Mouse (Mus musculus) CH12.LX (cell line): ENCODE measurements around the gene Grip1. TPM values are rescaled to one million over a fixed set of nuclear protein-coding genes. Genes with fewer than 3 reads are reported as not detected.

Source experiments
- DNase-seq: peaks from one replicate; pipeline ENCODE4 v3.0.0-alpha.2; 2013; ENCODE audit errors: extremely low read depth
- H3K27ac ChIP-seq: 2 replicates; pipeline ENCODE4 v1.5.1; 2012; ENCODE audit warnings: low read depth, mild to moderate bottlenecking, control low read depth, moderate library complexity; ENCODE audit not compliant: insufficient read depth
- H3K27me3 ChIP-seq: replicated peaks from 2 replicates; pipeline ENCODE3; 2012; ENCODE audit warnings: inconsistent platforms
- H3K36me3 ChIP-seq, 2 experiments: replicated peaks in 1 of 2; 2 replicates each; pipeline versions ENCODE3 to v1.6.1; 2012; ENCODE audit warnings: inconsistent platforms in 1 of 2, low read length in 1 of 2, mild to moderate bottlenecking in 1 of 2, mixed read lengths in 1 of 2, moderate library complexity in 1 of 2; ENCODE audit not compliant: control insufficient read depth in 1 of 2, insufficient read depth in 1 of 2
- H3K4me1 ChIP-seq, 2 experiments: 2 replicates each; pipeline ENCODE4 v1.6.1; 2012; ENCODE audit warnings: inconsistent platforms in 1 of 2, moderate library complexity in 1 of 2; ENCODE audit not compliant: insufficient read depth in 2 of 2, control insufficient read depth in 1 of 2
- H3K4me2 ChIP-seq: 2 replicates; pipeline ENCODE4 v1.6.1; 2012; ENCODE audit warnings: low read depth, mild to moderate bottlenecking, control low read depth; ENCODE audit not compliant: poor library complexity, insufficient read depth, severe bottlenecking
- H3K4me3 ChIP-seq, 3 experiments: fragments of 150-350 bp in 1 of 3; sonication (generic) in 1 of 3; replicated peaks in 1 of 3; 2 replicates each; pipeline versions ENCODE3 to v1.5.1; 2011 to 2012; ENCODE audit warnings: low read depth in 2 of 3, low read length in 2 of 3, mild to moderate bottlenecking in 2 of 3, moderate library complexity in 2 of 3, control low read depth in 1 of 3, improper control_type of control experiment in 1 of 3, inconsistent platforms in 1 of 3, mixed read lengths in 1 of 3; ENCODE audit not compliant: poor library complexity in 1 of 3
- H3K79me2 ChIP-seq: replicated peaks from 2 replicates; pipeline ENCODE4 v1.6.1; 2012; ENCODE audit warnings: mild to moderate bottlenecking, moderate library complexity; ENCODE audit not compliant: control insufficient read depth, poor library complexity, insufficient read depth, severe bottlenecking; ENCODE audit errors: extremely low read depth
- H3K9ac ChIP-seq: 2 replicates; pipeline ENCODE4 v1.6.1; 2012; ENCODE audit warnings: low read depth, mild to moderate bottlenecking, control low read depth, moderate library complexity; ENCODE audit not compliant: insufficient read depth
- H3K9me3 ChIP-seq: replicated peaks from 2 replicates; pipeline ENCODE3; 2012; ENCODE audit warnings: low read length, inconsistent platforms, mixed read lengths
- BHLHE40 ChIP-seq: IDR thresholded peaks from 2 replicates; pipeline ENCODE4 v1.6.1; 2011; ENCODE audit warnings: mild to moderate bottlenecking, low read depth, low read length, improper control_type of control experiment
- CHD2 ChIP-seq: IDR thresholded peaks from 2 replicates; pipeline ENCODE4 v1.6.1; 2011; ENCODE audit warnings: low read length, improper control_type of control experiment
- EP300 ChIP-seq: IDR thresholded peaks from 2 replicates; pipeline ENCODE4 v1.6.1; 2011; ENCODE audit warnings: low read length, improper control_type of control experiment
- HCFC1 ChIP-seq: IDR thresholded peaks from 2 replicates; pipeline ENCODE4 v1.6.1; 2012; ENCODE audit warnings: low read depth, mild to moderate bottlenecking, inconsistent platforms, low read length, improper control_type of control experiment
- JUND ChIP-seq: conservative IDR thresholded peaks from 2 replicates; pipeline ENCODE4 v1.6.1; 2011; ENCODE audit warnings: low read depth, low read length, improper control_type of control experiment
- KAT2A ChIP-seq: IDR thresholded peaks from 2 replicates; pipeline ENCODE4 v1.6.1; 2012; ENCODE audit warnings: low read length, improper control_type of control experiment, inconsistent platforms; ENCODE audit not compliant: insufficient replicate concordance
- MAFK ChIP-seq: IDR thresholded peaks from 2 replicates; pipeline ENCODE4 v1.6.1; 2011; ENCODE audit warnings: low read length, improper control_type of control experiment; ENCODE audit not compliant: insufficient replicate concordance
- MXI1 ChIP-seq: IDR thresholded peaks from 2 replicates; pipeline ENCODE4 v1.6.1; 2011; ENCODE audit warnings: mild to moderate bottlenecking, low read depth, low read length, improper control_type of control experiment
- MYC ChIP-seq: IDR thresholded peaks from 2 replicates; pipeline ENCODE4 v1.6.1; 2011; ENCODE audit warnings: low read depth, mild to moderate bottlenecking, improper control_type of control experiment, low read length
- NRF1 ChIP-seq: IDR thresholded peaks from 2 replicates; pipeline ENCODE4 v1.6.1; 2014; ENCODE audit warnings: low read depth, mild to moderate bottlenecking, inconsistent platforms, low read length, improper control_type of control experiment, moderate library complexity
- POLR2A ChIP-seq: IDR thresholded peaks from 2 replicates; pipeline ENCODE4 v1.6.1; 2011; ENCODE audit warnings: low read depth, mild to moderate bottlenecking, improper control_type of control experiment, low read length
- RCOR1 ChIP-seq: conservative IDR thresholded peaks from 2 replicates; pipeline ENCODE4 v1.6.1; 2012; ENCODE audit warnings: low read depth, mild to moderate bottlenecking, inconsistent platforms, low read length, improper control_type of control experiment
- SIN3A ChIP-seq: IDR thresholded peaks from 2 replicates; pipeline ENCODE4 v1.6.1; 2012; ENCODE audit warnings: low read length, improper control_type of control experiment, inconsistent platforms
- SMC3 ChIP-seq: IDR thresholded peaks from 2 replicates; pipeline ENCODE4 v1.6.1; 2011; ENCODE audit warnings: low read depth, low read length, improper control_type of control experiment
- TBP ChIP-seq: conservative IDR thresholded peaks from 2 replicates; pipeline ENCODE4 v1.6.1; 2011; ENCODE audit warnings: low read depth, low read length, improper control_type of control experiment
- ZKSCAN1 ChIP-seq: IDR thresholded peaks from 2 replicates; pipeline ENCODE4 v1.6.1; 2012; ENCODE audit warnings: low read depth, inconsistent platforms, low read length, improper control_type of control experiment, borderline replicate concordance
- ZMIZ1 ChIP-seq: IDR thresholded peaks from 2 replicates; pipeline ENCODE4 v1.6.1; 2012; ENCODE audit warnings: low read depth, mild to moderate bottlenecking, inconsistent platforms, low read length, improper control_type of control experiment
- ZNF384 ChIP-seq: IDR thresholded peaks from 2 replicates; pipeline ENCODE4 v1.6.1; 2012; ENCODE audit warnings: low read depth, low read length, improper control_type of control experiment, inconsistent platforms
- dilution Hi-C: fragments of 300-500 bp; cut with MboI; formaldehyde crosslinking; loops from 2 replicates; pipeline ENCODE4 v1.14.3; 2020; ENCODE audit warnings: low sequenced_read_pairs; ENCODE audit not compliant: extremely low pct_unique_long_range_greater_than_20kb, extremely low pct_ligation_motif_present
- in situ Hi-C: fragments of 300-500 bp; cut with MboI; formaldehyde crosslinking; loops from 3 replicates; pipeline ENCODE4 v1.14.3; 2019; ENCODE audit warnings: low sequenced_read_pairs, low pct_ligation_motif_present, low pct_unique_long_range_greater_than_20kb, mixed read lengths
- polyA plus RNA-seq: library from polyadenylated mRNA; unstranded; fragments of >175 nt; gene quantifications from 2 replicates; pipeline ENCODE4 v1.2.1, GENCODE M21; 2012; ENCODE audit warnings: low read depth; ENCODE audit not compliant: insufficient read length
- total RNA-seq, 2 experiments: library from RNA; depleted of rRNA; stranded (reverse); fragments of 300-350 nt in 1 of 2; fragments of >200 nt in 1 of 2; gene quantifications; 2 replicates each; pipeline ENCODE4 v1.2.3; 2012 to 2014

Grip1 gene
- total RNA-seq (2012; rRNA removed) (0.04 and 0.13 TPM in 2 replicates), total RNA-seq (2014; rRNA removed) (0.09 and 0.12 TPM in 2 replicates), polyA plus RNA-seq (0.18 and 0.33 TPM in 2 replicates)

GRCm38 (mm10) chr10:119453431-119454105 is at the start of gene Grip1:
TSS of gene Grip1 (plus strand) at chr10:119453830.
- H3K79me2 ChIP-seq, result no peaks in the 10 kb centered on the region
- H3K27ac ChIP-seq, result no peak within 1 kb of the TSS
- H3K9ac ChIP-seq, result no peak within 1 kb of the TSS
- H3K36me3 ChIP-seq, result no peaks in the 10 kb centered on the region
- peaks cover 6% of the 10 kb centered on the region for H3K9me3 ChIP-seq
- no peak within 1 kb of the TSS for H3K4me3 ChIP-seq
- H3K4me2 ChIP-seq, result no peak within 1 kb of the TSS
- H3K27me3 ChIP-seq, result no peaks in the 10 kb centered on the region
- H3K4me1 ChIP-seq, result no peaks in the 10 kb centered on the region
- dilution Hi-C loops, result no loop called here
- no peak for DNase-seq
- TF ChIP-seq MAFK (no peak), MYC (no peak)
- in situ Hi-C loops, result no loop called here

- H3K36me3 ChIP-seq, result peaks cover 0 to 15% of the 10 kb centered on the region in 2 experiments
- no peak for DNase-seq
- TF ChIP-seq ZNF384 (no peak), ZMIZ1 (no peak), RCOR1 (no peak), ZKSCAN1 (no peak), SMC3 (no peak), JUND (no peak), BHLHE40 (no peak), CHD2 (no peak), NRF1 (no peak), SIN3A (no peak)
- TF ChIP-seq, all 38 proteins: peak for 0
- dilution Hi-C loops, result no loop called here
- Histone ChIP-seq H3K9ac (no peak overlapping the region), H3K27ac (no peak overlapping the region), H3K4me1 (peaks cover 0 to 21% of the 10 kb centered on the region in 2 experiments; a peak in 2 of 4 replicates), H3K9me3 (no peaks in the 10 kb centered on the region), H3K27me3 (no peaks in the 10 kb centered on the region), H3K4me3 (peak overlapping the region in 1 of 3 experiments; percentile 58), H3K79me2 (no peaks in the 10 kb centered on the region), H3K4me2 (no peak overlapping the region)
- in situ Hi-C loops, result no loop called here
These were observed 48.5 kb upstream of the Grip1 start for GRCm38 (mm10) chr10:119405103-119405502.

GRCm38 (mm10) chr10:119405612-119406011 is 48.0 kb upstream of the Grip1 start:
- Histone ChIP-seq H3K9ac (no peak overlapping the region), H3K4me1 (peaks cover 0 to 21% of the 10 kb centered on the region in 2 experiments; a peak in 2 of 4 replicates), H3K27me3 (no peaks in the 10 kb centered on the region), H3K79me2 (no peaks in the 10 kb centered on the region), H3K36me3 (peaks cover 0 to 19% of the 10 kb centered on the region in 2 experiments), H3K9me3 (no peaks in the 10 kb centered on the region), H3K4me2 (no peak overlapping the region), H3K27ac (no peak overlapping the region), H3K4me3 (peak overlapping the region; percentile 43 to 58 (median 50))
- DNase-seq, result peak; percentile 82
- dilution Hi-C loops, result no loop called here
- TF ChIP-seq KAT2A, result peak; percentile 70; the same call in 1 of the 2 replicates
- TF ChIP-seq TBP, result 0 out of 2 replicates have a peak, but pooled peaks have one; percentile 51
- peak; percentile 84 for TF ChIP-seq HCFC1
- peak; percentile 46; the same call in 1 of the 2 replicates for TF ChIP-seq POLR2A
- no peak for TF ChIP-seq EP300
- no peak for TF ChIP-seq MXI1
- TF ChIP-seq SIN3A, result no peak
- TF ChIP-seq, all 38 proteins: peak for 4
- in situ Hi-C loops, result no loop called here
